Mouse (Mus musculus): ENCODE data around the gene C2cd4d.

GRCm38 (mm10) chr3:94405561-94405960, 43.3 kb downstream of the C2cd4d start:
- TF ChIP-seq CTCF (IDR thresholded peaks at IDR 0.05; ENCODE audit: borderline replicate concordance, control insufficient read depth, extremely low read depth, insufficient read depth, low read length, poor library complexity) (no peak), POLR2A (IDR thresholded peaks at IDR 0.05; ENCODE audit: control insufficient read depth, extremely low read depth, insufficient read depth, low read length, poor library complexity) (no peak)
